Mouse (Mus musculus) hindlimb bud, embryonic 11.5 days (tissue): Measurements from ENCODE around the gene Ttc17.

Source experiments
- DNase-seq: peaks from one replicate; pipeline ENCODE4 v3.0.0-alpha.2; 2012; ENCODE audit warnings: low read depth, low spot score; ENCODE audit errors: extremely low spot score

Ttc17 gene

DNA sequence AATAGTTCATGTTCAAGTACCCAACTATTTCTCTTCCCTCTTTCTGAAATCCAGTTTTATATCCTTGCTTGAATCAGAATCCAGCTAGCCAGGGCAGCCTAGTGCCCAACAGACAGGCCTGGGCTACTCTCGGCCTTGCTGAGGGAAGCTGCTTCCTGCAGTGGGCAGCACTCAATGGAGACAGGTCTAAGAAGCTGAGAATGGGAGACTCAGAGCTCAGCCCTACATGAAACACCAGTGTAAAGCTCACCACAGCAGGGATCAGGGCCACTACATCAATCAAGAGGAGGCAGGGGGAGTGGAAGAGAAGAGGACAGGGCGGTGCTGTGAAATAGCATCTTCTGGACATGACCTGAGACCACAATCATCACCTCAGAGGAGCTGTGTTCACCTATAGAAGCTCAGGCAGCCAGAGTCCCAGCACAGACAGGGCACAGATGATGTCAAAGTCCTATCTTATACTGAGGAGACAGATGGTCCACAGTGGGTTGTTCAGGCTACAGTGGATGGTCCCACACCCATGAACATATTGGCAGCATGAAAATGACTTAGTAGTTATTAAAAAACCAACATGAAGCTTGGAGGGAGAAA, 25.3 kb downstream of the Ttc17 start:
- no peak for DNase-seq

DNA sequence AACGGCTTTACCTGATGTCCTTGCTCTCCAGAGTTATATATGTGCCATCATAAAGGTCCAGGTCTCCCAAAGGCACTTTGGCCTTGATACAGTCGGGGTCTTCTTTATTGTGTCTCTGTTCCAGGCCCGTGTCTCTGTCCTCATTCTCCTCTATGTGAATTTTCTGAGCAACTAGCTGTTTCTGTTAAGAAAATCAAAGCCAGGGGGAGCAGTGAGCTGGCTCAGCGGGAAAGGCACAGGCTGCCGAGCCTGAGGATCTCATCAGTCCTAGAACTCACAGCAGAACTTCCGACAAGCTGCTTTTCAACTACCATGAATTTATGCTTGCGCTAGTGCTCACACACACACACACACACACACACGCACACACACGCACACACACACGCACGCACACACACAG, 27.8 kb downstream of the Ttc17 start:
- DNase-seq = no peak

DNA sequence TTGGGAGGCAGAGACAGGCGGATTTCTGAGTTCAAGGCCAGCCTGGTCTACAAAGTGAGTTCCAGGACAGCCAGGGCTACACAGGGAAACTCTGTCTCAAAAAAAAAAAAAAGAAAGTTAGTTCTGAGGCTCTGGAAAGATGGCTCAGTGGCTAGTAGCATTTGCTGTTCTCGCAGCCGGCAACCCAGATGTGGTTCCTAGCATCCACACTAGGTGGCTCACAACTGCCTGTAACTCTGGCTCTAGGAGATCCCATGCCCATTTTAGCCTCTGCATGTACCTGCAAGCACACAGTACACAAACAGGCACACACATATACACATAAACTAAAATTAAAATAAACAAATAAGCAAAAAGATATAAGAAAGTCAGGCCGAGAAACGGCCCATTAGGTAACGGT, 35.4 kb downstream of the Ttc17 start:
- no peak for DNase-seq

DNA sequence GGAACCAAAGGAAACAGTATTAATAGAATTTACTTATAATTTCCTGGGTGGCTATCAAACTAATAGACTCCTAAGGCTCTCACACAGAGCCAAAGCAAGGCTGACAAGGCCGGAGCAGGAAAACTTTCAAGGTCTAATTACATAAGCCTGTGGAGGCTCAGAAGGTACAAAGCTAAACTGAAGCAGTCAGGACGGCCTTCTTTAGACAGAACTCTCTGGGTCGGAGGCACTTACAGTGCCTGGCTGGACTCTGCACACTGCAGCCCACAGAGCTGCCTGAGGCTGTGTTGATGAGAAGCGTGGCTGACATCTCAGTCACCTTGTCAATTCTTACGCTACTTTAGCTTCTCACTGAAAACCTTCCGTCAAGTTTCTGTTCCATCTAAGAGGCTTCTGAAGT, 42.7 kb downstream of the Ttc17 start:
- DNase-seq = no peak

DNA sequence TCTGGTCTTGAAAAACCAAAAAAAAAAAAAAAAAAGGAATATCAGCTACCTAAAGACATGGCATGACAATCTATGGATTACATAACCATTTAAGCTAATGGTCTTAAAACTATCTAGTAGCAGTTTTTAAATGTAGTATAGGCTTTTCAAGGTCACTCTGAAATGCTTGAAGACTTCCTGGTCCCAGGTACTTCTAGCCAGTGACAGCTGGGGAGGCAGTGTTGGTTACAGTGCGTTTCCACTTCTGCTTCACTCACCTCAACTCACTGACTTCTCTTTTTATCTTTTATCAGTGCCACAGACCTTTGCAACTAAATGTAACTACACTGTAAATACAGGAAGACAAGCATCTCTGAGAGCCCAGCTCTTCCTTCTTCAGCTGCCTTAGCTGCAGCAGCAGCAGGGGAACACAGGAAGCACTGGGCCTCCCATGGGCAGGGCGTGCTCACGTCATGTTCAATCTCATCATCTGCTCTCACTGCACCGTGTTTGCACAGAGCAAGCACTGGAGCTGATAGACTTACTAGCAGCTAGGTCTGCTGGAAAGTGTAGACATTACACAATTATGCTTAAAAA, 46.0 kb downstream of the Ttc17 start:
- DNase-seq = no peak

DNA sequence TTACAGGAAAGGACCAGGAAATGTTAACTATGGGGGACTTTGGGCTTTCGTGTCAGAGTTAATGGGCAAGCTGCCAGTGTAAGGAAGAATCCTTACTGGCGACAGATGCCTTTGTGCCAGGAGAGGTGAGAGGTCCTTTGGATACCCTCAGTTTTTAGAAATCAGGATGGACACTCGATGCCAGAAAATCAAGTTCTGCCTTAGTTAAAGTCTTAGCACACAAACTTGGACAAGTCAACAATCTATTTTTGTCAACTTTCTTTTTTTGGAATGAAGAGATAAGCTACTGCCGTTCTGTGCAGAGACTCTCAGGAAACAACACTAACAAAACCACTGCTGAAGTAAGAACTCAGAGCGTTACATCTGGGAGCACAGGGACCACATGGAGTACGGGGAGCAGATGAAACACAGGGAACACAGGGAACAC, 58.3 kb downstream of the Ttc17 start:
- DNase-seq = no peak

DNA sequence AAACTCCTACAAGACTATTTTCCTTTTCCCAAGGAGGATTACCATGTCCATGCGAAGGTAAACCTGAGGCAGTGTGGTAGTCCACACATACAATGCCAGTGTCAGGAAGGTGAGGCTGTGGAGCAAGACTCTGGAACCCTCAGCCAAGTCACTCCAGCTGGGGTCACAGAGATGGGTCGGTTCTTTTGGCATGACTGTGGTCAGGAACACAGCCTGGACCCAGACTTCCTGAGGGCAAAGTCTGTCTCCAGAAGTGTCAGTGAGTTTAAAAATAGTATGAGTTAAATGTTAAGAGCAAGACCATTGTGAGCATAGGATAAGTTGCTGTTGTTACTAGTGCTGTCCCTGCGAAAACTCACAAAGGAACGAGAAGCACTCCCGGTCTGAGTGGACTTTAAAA, 59.7 kb downstream of the Ttc17 start:
- DNase-seq = no peak

DNA sequence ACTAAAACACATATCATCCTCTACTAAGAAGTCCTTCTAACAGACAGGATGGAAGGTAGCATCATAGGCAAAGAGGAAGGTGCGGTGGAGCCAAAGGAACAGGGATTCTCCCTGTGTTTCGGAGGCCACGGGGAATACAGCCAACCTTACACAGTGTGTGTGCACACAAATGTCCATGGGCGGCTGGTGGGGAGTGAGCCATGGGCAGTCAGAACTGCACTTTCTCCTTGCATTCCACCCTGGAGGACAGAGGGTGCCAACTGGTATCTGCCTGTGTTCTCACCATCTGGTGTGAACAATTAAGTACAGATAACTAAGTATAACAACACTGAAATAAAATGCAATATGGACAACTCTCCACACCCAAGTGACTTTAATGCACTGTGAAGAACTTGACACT, 61.9 kb downstream of the Ttc17 start:
- no peak for DNase-seq

DNA sequence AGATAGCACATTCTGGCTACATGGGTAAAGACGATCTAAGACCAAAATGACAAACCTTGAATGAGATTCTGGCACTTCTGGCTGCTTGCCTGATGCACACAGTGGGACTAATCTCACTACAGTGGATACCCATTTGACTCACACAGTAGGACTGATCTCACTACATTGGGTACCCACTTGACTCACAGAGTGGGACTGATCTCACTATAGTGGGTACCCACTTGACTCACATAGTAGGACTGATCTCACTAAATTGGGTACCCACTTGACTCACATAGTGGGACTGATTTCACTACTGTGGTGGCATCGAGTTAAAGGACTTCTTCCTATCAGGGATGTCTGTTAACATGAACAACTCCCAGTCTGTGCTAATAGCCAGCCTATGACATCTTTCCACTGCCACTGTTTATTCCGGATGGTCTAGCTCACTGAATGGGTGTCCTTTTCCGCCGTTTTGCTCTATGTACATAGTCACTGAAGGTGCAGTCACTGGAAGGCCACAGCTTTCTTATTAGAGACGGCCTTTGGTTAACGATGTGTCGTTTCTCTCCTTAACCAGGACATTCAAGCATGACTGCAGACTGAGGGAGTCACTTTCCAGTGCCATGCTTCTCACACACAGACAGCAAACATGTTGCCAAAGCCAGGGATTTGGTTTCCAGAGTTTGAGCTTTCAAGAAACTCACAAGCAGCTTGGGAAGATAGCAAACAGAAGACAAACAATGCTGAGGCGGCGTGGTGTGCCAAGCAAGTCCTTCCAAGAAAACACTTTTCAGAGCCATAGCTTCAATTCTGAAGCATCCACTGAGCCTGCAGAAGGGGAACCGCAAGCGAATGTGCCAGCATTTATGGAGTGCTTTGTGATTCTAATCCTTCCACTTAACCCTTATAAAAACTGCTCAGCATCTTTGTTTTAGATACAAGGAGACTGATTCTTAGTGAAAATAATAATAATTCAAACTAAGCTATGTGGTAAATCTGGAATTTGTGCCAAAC, 62.9 kb downstream of the Ttc17 start:
- DNase-seq = no peak

DNA sequence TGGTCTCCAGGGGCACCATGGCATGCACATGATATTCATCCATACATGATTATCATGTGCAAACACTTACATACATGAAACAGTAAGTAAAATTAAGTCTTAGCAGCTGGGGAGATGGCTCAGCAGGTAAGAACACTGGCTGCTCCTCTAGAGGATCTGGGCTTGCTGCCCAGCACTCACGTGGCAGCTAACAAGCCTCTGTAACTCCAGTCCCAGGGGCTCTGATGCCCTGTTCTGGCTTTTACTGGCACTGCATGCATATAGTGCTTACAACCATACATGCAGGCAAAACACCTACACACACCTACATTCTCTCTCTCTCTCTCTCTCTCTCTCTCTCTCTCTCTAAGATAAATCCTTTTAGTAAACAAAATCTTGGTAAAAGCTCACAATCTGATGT, 65.7 kb downstream of the Ttc17 start:
- DNase-seq = no peak

DNA sequence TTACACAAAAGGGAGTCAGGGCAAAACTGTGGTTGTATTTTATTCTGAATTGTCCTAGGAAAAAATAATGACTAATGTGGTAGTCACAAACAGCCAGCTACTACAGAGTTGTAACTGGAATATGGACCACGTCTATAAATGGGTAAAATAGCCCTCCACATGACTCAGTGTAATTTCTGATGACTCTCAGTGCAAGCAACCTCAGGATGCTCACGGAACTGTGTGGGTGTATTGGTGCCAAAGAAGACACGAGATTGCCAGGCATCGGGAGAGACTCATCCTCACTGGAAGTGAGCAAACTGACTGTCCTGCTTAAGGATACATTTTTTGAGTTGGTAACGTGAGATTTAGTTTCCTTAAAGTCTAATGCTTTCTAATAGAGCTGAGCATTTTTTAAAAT, 67.0 kb downstream of the Ttc17 start:
- DNase-seq = no peak

DNA sequence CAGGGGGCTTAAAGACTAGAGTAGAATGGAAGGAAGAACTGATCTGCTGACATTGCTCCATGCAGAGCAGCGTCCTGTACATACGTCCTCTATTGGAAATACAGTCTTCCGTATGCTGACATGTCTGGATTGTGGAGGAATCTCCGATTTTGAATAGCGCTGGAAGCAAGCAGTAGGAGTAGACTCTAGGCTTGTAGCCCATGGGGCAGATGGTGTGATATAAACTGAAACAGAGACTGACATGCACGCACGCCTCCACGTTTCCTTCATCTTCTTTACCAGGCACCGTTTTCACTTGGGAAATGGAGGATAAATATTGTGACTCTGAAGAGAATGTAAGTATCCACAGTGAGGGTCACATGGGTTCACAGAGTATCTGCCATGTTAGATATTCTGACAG, 70.2 kb downstream of the Ttc17 start:
- no peak for DNase-seq

DNA sequence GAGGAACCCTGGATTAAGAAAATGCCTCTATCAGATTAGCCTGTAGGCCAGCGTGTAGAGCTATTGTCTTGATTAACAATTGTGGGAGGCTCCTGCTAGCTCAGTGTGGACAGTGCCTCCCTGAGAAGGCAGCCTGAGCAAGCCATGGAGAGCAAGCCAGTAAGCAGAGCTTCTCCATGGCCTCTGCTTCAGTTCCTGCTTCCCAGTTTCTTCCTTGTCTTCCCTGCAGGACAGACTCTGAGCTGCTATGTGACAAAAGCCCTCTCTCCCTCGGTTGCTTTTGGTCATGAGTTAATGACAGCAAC, 71.8 kb downstream of the Ttc17 start:
- DNase-seq = no peak

DNA sequence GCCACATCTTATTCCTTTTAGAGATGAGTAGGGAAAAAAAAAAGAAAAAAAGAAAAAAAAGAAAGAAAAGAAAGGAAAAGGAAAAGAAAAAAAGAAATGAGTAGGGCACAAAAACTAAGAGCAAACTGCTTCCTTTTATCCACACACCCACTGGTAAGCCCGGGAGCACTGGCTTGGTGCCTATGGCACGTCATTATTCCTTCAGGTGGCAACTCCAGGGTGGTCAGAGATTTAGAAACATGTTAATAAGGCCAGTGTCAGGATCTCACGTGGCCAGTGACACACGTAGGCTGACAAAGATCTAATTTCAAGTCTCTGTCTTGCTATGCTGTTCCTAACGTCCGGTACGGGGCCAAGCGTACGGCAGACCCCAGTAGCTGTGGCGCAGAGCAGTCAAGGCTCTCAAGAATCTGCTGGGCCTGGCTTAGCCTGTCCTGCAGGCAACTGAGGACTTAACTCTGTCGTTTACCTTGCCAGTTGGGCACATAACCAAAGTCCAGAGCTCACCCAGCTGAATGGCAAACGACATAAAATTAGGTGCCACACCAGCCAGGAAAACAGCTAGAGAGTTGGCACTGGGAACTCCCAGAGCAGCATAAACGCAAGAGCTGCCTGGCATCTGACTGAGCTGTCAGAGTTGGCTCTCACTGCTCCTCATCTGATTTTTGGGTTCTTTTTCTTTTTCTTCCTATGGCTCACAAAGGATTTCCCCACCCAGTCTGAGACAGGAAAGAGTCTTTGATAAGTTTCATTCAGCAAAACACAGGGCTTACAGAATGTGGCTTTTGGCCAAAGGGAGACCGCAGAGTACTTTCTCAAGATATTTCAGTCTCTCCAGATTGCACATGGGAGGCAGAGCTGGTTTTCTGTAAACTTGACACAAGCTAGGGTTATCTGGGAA, 72.4 kb downstream of the Ttc17 start:
- no peak for DNase-seq

DNA sequence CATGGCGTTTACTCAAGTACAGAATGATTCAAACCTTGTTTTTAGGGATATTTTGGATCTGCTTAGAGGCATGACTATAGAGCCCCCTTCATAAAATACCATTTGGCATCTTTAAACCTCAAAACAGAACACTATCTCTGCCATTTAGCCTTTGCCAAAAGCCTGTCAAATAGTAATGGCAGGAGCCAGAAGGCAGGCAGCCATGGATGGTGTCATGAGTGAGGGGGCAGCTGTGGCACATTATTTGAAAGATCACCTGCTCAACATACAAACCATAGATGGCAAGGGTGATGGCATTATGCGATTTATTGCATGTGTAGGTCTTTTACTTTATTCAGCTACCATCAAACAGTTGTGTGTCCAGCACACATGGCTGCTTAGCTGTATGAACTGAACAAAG, 73.4 kb downstream of the Ttc17 start:
- DNase-seq = no peak

DNA sequence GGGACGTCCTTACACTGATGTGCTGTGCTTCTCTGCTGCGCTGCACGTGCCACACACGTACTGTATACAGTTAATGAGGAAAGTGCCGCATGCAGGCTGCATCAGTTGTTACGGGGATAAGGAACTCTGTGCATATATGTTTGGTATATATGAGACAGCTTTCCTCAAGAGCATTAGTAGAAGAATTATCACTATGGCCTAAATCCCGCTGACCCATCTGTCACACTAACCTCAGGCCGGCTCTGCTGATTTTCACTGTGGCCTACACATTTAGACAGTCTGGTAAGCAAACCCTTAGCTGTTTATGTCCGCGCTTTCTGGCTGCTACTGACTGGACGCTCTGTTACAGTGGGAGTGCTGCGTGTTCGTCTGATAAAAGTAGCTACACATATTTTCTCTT, 77.2 kb downstream of the Ttc17 start:
- no peak for DNase-seq

DNA sequence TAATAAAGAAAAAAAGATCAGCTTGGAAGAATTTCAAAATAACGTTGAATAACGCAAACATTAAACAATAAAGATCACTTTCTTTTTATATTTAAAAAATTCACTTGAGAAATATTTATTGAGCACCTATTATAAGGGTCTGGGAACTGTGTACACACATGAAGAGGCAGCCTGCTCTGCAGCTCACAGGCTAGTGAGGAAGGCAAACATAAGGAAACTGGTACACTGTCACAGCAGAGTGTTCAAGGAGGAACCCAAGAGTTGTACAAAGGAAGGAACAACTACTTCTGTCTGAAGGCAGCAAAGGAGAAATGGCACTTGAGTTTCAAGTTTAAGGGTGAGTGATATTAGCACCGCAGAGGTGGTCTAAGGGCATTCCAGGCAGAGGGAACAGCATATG, 78.7 kb downstream of the Ttc17 start:
- DNase-seq = no peak

DNA sequence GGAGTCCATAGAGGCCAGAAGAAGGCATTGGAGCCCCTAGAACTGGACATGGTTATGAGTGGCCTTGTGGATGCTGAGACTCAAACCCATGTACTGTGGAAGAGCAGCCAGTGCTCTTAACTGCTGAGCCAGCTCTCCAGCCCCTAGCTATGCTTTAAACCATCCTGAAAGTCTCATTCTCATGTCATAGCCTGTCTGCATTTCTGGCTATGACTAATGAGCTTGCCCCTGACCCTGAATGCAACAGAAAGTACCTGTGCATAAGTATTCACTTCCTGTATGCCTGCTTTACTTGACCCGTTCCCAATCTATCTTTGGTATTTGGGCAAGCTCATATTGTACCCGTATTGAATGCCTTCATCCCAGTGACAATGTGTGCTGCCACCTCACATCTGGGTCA, 86.7 kb downstream of the Ttc17 start:
- no peak for DNase-seq

DNA sequence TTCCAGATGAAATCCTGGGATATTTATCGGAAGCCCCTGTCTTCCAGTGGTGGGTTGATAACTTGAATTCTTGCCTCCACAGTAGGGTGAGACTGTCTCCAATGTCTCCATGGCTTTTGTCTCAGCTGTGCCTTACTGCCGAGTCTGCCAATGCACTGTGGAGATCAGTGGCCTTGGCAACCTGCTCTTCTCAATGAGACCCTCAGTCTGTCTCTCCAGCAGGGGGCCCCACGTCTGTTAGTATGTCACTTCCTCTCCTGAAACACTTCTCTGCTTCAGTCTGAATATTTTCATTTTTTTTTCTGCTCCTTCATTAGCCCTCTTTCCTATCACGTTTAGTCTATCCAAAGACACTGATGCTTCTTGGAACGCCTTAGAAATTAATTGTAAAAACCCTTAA, 90.0 kb downstream of the Ttc17 start:
- no peak for DNase-seq

DNA sequence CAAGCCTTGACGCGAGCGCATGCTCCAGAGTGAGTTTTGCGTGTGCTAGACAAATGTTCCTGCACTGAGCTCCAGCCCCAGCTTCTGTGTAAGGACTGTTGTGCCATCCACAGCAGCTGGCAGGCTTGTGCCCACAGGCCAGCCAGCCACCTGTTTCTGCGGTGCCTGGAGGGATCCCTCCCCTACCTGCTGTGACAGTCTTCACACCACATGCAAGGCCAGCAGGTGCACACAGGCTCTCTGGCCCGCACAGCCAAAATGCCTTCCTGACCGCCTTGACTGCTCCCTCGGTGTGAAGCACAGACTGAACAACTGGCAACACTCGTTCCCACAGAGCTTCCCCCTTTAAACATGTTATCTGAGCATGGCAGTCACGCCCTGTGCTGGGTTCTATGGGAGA, 102.5 kb downstream of the Ttc17 start:
- no peak for DNase-seq

DNA sequence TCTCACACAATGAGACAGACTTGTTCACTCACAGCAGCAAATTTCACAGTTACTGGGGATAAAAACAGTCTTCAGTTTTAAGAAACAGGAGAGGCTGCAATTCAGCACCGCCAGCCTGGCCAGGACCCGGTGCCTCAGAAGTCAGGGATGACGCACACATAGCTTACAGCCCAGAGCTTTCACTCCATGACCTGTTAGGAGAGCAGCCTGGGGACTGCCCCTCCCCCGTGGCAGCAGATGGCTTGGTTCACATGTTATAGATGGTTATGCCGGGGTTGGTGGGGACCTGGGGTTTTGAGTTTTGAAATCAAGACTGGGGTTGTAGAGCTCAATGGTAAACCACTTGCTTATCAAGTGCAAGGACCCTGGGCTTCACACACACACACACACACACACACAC, 104.1 kb downstream of the Ttc17 start:
- DNase-seq = no peak
